Mouse (Mus musculus): ENCODE measurements around the gene Rhot1.

- TF ChIP-seq EP300 (optimal IDR thresholded peaks at IDR 0.05) (no peak), CTCF (IDR thresholded peaks at IDR 0.05; ENCODE audit: low read depth) (no peak)
These were observed 31.6 kb upstream of the Rhot1 start for GRCm38 (mm10) chr11:80176911-80177895.
